In genomic region chr2:92497112-92497511, GRCm38 (mm10) we compare ENCODE assay signal across 19 mouse cellular contexts. TPM values are rescaled to one million over a fixed set of nuclear protein-coding genes. Genes with fewer than 3 reads are reported as not detected.
A peak's percentile ranks its signal among the peaks of the same experiment; 100 is the strongest.
DNase-seq lines count a peak whose midpoint lies in the region; ATAC-seq and TF ChIP-seq lines count a peak whose summit lies in the region.
"Had no signal": no experiment of that assay in that cellular context is flagged by ENCODE, and none has a peak within 500 bp of the region (broad histone marks: within the 10 kb centered on the region; RNA-seq: fewer than 3 reads in every experiment).

No protein-coding gene starts in this region.

- H3K9ac ChIP-seq in intestine, embryonic 14.5 days (ENCODE audit: low read length): no peak overlapping the region
- no peak overlapping the region for H3K9ac ChIP-seq in intestine, embryonic 15.5 days
- H3K9ac ChIP-seq in hindbrain, embryonic 14.5 days: no peak overlapping the region
- H3K9ac ChIP-seq in midbrain, embryonic 12.5 days (replicated peaks): no peak overlapping the region
- H3K9ac ChIP-seq in liver, postnatal 0 days (replicated peaks): no peak overlapping the region
- H3K9ac ChIP-seq: heart, embryonic 15.5 days; limb, embryonic 13.5 days; liver, embryonic 13.5 days; lung, embryonic 15.5 days had no signal

- WGBS in intestine, embryonic 14.5 days: 66% methylated on average over 5 of the region's 5 CpGs
- 66% methylated on average over 5 of the region's 5 CpGs for WGBS in intestine, embryonic 15.5 days
- WGBS in hindbrain, embryonic 14.5 days: 73% methylated on average over 5 of the region's 5 CpGs
- WGBS in midbrain, embryonic 12.5 days: 68% methylated on average over 5 of the region's 5 CpGs
- WGBS in liver, postnatal 0 days (ENCODE audit: insufficient replicate concordance): 68% methylated on average over 5 of the region's 5 CpGs

- TF ChIP-seq CTCF in liver, postnatal 0 days (IDR thresholded peaks at IDR 0.05; ENCODE audit: low read depth): no peak

- no peak for ATAC-seq in intestine, embryonic 14.5 days (replicated peaks; ENCODE audit: low FRiP score, low TSS enrichment, low read depth)
- ATAC-seq in intestine, embryonic 15.5 days: no peak
- ATAC-seq in hindbrain, embryonic 14.5 days (ENCODE audit: low FRiP score): no peak
- ATAC-seq in midbrain, embryonic 12.5 days (ENCODE audit: low FRiP score, low read depth): no peak
- no peak for ATAC-seq in liver, postnatal 0 days

- no peaks in the 10 kb centered on the region for H3K9me3 ChIP-seq in intestine, embryonic 14.5 days (ENCODE audit: control insufficient read depth, low read length)
- H3K9me3 ChIP-seq in intestine, embryonic 15.5 days: no peaks in the 10 kb centered on the region
- H3K9me3 ChIP-seq in hindbrain, embryonic 14.5 days (ENCODE audit: control insufficient read depth, low read length): no peaks in the 10 kb centered on the region
- no peaks in the 10 kb centered on the region for H3K9me3 ChIP-seq in midbrain, embryonic 12.5 days
- H3K9me3 ChIP-seq in liver, postnatal 0 days (ENCODE audit: low read length): no peaks in the 10 kb centered on the region
- H3K9me3 ChIP-seq: heart, embryonic 15.5 days; limb, embryonic 13.5 days; liver, embryonic 13.5 days; lung, embryonic 15.5 days had no signal

- no peak for TF ChIP-seq EP300 in liver, postnatal 0 days (IDR thresholded peaks at IDR 0.05; ENCODE audit: low read depth)

- 0 out of 2 replicates have a peak, but pooled peaks cover 3% of the 10 kb centered on the region for H3K27me3 ChIP-seq in intestine, embryonic 14.5 days (replicated peaks; ENCODE audit: control insufficient read depth, insufficient read depth, low read length)
- peaks cover 8% of the 10 kb centered on the region for H3K27me3 ChIP-seq in intestine, embryonic 15.5 days (replicated peaks)
- no peaks in the 10 kb centered on the region for H3K27me3 ChIP-seq in hindbrain, embryonic 14.5 days (ENCODE audit: control insufficient read depth, insufficient read depth, low read length)
- peaks cover 33% of the 10 kb centered on the region for H3K27me3 ChIP-seq in midbrain, embryonic 12.5 days
- H3K27me3 ChIP-seq in liver, postnatal 0 days (ENCODE audit: insufficient read depth, low read length): no peaks in the 10 kb centered on the region
- H3K27me3 ChIP-seq: lung, embryonic 15.5 days had no signal

- DNase-seq in intestine, embryonic 14.5 days (ENCODE audit: low spot score): peak; percentile 46
- DNase-seq in hindbrain, embryonic 14.5 days (ENCODE audit: low spot score): no peak
- no peak for DNase-seq in embryo, embryonic 9.5 days (ENCODE audit: extremely low spot score)
- no peak for DNase-seq in liver, postnatal 0 days
- no peak for DNase-seq in left cerebral cortex, adult 9 months (ENCODE audit: low spot score in 2 of 2)
- DNase-seq: cerebellum, adult 18-20 months; cerebellum, postnatal 25 days; kidney, adult 8-10 months; kidney, postnatal 25 days; liver, embryonic 13.5 days; lung, postnatal 4 days; retina, postnatal 1 day; thymus, postnatal 14 days had no signal

- H3K4me1 ChIP-seq in intestine, embryonic 14.5 days (replicated peaks; ENCODE audit: control insufficient read depth, insufficient read depth, low read length): peaks cover 5% of the 10 kb centered on the region
- H3K4me1 ChIP-seq in intestine, embryonic 15.5 days (replicated peaks): peaks cover 9% of the 10 kb centered on the region
- H3K4me1 ChIP-seq in hindbrain, embryonic 14.5 days (replicated peaks; ENCODE audit: control insufficient read depth, insufficient read depth, low read length): peaks cover 25% of the 10 kb centered on the region
- H3K4me1 ChIP-seq in midbrain, embryonic 12.5 days: peaks cover 48% of the 10 kb centered on the region
- H3K4me1 ChIP-seq in liver, postnatal 0 days (ENCODE audit: insufficient read depth): no peaks in the 10 kb centered on the region
- H3K4me1 ChIP-seq: liver, embryonic 13.5 days had no signal

- no peak overlapping the region for H3K27ac ChIP-seq in intestine, embryonic 14.5 days (ENCODE audit: low read depth)
- no peak overlapping the region for H3K27ac ChIP-seq in intestine, embryonic 15.5 days
- peak overlapping the region; percentile 64; the same call in 1 of the 2 replicates for H3K27ac ChIP-seq in hindbrain, embryonic 14.5 days
- H3K27ac ChIP-seq in midbrain, embryonic 12.5 days (replicated peaks): 0 out of 2 replicates have a peak overlapping the region, but pooled peaks have one; percentile 17
- no peak overlapping the region for H3K27ac ChIP-seq in liver, postnatal 0 days (ENCODE audit: low read depth)
- H3K27ac ChIP-seq: heart, embryonic 15.5 days; left cerebral cortex, adult 2 months; limb, embryonic 13.5 days; liver, embryonic 13.5 days; lung, embryonic 15.5 days had no signal

- no peak overlapping the region for H3K4me3 ChIP-seq in intestine, embryonic 14.5 days (ENCODE audit: low read depth, low read length)
- no peak overlapping the region for H3K4me3 ChIP-seq in intestine, embryonic 15.5 days (replicated peaks)
- no peak overlapping the region for H3K4me3 ChIP-seq in hindbrain, embryonic 14.5 days (replicated peaks; ENCODE audit: low read length)
- no peak overlapping the region for H3K4me3 ChIP-seq in midbrain, embryonic 12.5 days
- H3K4me3 ChIP-seq in liver, postnatal 0 days (ENCODE audit: low read depth, low read length): no peak overlapping the region
- H3K4me3 ChIP-seq: heart, embryonic 15.5 days; left cerebral cortex, adult 2 months; limb, embryonic 13.5 days; liver, embryonic 13.5 days; lung, embryonic 15.5 days had no signal

- H3K36me3 ChIP-seq in intestine, embryonic 14.5 days (ENCODE audit: control insufficient read depth, insufficient read depth, low read length): no peaks in the 10 kb centered on the region
- H3K36me3 ChIP-seq in intestine, embryonic 15.5 days: no peaks in the 10 kb centered on the region
- no peaks in the 10 kb centered on the region for H3K36me3 ChIP-seq in hindbrain, embryonic 14.5 days (replicated peaks; ENCODE audit: control insufficient read depth, insufficient read depth)
- H3K36me3 ChIP-seq in midbrain, embryonic 12.5 days: no peaks in the 10 kb centered on the region
- H3K36me3 ChIP-seq in liver, postnatal 0 days (replicated peaks; ENCODE audit: insufficient read depth, low read length): no peaks in the 10 kb centered on the region
- H3K36me3 ChIP-seq: heart, embryonic 15.5 days; limb, embryonic 13.5 days; liver, embryonic 13.5 days; lung, embryonic 15.5 days had no signal

- no peak overlapping the region for H3K4me2 ChIP-seq in intestine, embryonic 14.5 days (ENCODE audit: low read length)
- no peak overlapping the region for H3K4me2 ChIP-seq in intestine, embryonic 15.5 days (replicated peaks)
- no peak overlapping the region for H3K4me2 ChIP-seq in hindbrain, embryonic 14.5 days (replicated peaks)
- H3K4me2 ChIP-seq in midbrain, embryonic 12.5 days (replicated peaks): no peak overlapping the region
- H3K4me2 ChIP-seq in liver, postnatal 0 days (ENCODE audit: low read depth, low read length): no peak overlapping the region
- H3K4me2 ChIP-seq: heart, embryonic 15.5 days; limb, embryonic 13.5 days; liver, embryonic 13.5 days; lung, embryonic 15.5 days had no signal

RNA-seq across cellular contexts. Expression of gene Slc35c1, which starts 36.8 kb away (rescaled TPM):
- polyA plus RNA-seq in intestine, embryonic 14.5 days (2014; fragmentation: Nextera tagmentation; extraction: Ambion mirVana): 26.8 and 30.2 TPM in 2 replicates
- polyA plus RNA-seq in intestine, embryonic 15.5 days (2015; fragmentation: Nextera tagmentation; extraction: Ambion mirVana): 37.3 and 44.5 TPM in 2 replicates
- 15.4 and 17.1 TPM in 2 replicates for polyA plus RNA-seq in hindbrain, embryonic 14.5 days (2014; fragmentation: Nextera tagmentation; extraction: Ambion mirVana)
- 9.3 TPM in 2 replicates for polyA plus RNA-seq in midbrain, embryonic 12.5 days (2016; fragmentation: Nextera tagmentation; extraction: Ambion mirVana)
- 9.0 and 9.3 TPM in 2 replicates for polyA plus RNA-seq in liver, postnatal 0 days (2015; fragmentation: Nextera tagmentation; extraction: Ambion mirVana)

Comparison
In these comparisons a context has a peak if more than half of its experiments do, and no peak if none do; other contexts are left out.
1. H3K27ac ChIP-seq: peak in hindbrain, embryonic 14.5 days (single experiment) and midbrain, embryonic 12.5 days (single experiment); none in intestine, embryonic 14.5 days (single experiment), intestine, embryonic 15.5 days (single experiment) and liver, postnatal 0 days (single experiment).